Comparison of ENCODE assay signal across 21 mouse cellular contexts in the genomic region with DNA sequence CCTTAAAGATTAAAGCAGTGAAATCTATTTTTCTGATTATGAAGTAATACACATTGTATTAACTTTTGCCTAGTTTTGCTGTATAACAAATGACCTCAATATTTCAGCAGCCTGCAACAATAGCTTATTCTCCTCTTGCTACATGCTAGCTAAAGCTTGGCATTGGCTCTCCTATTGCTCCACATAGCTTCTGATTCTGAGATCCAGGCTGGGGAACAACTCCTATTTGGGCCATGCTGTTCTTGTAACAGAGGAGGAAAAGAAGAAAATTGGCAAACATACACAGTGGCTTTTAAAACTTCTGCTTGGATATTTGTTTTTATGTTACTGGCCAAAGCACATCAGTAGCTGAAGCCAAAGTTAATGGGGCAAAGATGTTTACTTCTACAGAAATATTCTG. TPM values are rescaled to one million over a fixed set of nuclear protein-coding genes. Genes with fewer than 3 reads are reported as not detected.
A peak's percentile ranks its signal among the peaks of the same experiment; 100 is the strongest.
DNase-seq lines count a peak whose midpoint lies in the region; ATAC-seq and TF ChIP-seq lines count a peak whose summit lies in the region.
"Had no signal": no experiment of that assay in that cellular context is flagged by ENCODE, and none has a peak within 500 bp of the region (broad histone marks: within the 10 kb centered on the region; RNA-seq: fewer than 3 reads in every experiment).

No protein-coding gene starts in this region.

- TF ChIP-seq POLR2A in lung, adult 2 months (IDR thresholded peaks at IDR 0.05; ENCODE audit: borderline replicate concordance, extremely low read depth, low read depth, low read length) = no peak

- no peak for TF ChIP-seq CTCF in lung, adult 2 months (IDR thresholded peaks at IDR 0.05; ENCODE audit: insufficient read depth, low read length)

- H3K36me3 ChIP-seq in lung, embryonic 16.5 days (ENCODE audit: control insufficient read depth, insufficient read depth, low read length) = no peaks in the 10 kb centered on the region
- H3K36me3 ChIP-seq: embryonic facial prominence, embryonic 15.5 days; forebrain, embryonic 15.5 days; kidney, embryonic 15.5 days; limb, embryonic 15.5 days; midbrain, embryonic 15.5 days; stomach, embryonic 15.5 days had no signal

- H3K27ac ChIP-seq in lung, embryonic 16.5 days (ENCODE audit: low read length) = no peak overlapping the region
- H3K27ac ChIP-seq: embryonic facial prominence, embryonic 15.5 days; forebrain, embryonic 15.5 days; kidney, embryonic 15.5 days; limb, embryonic 15.5 days; midbrain, embryonic 15.5 days; stomach, embryonic 15.5 days had no signal

- no peak overlapping the region for H3K4me2 ChIP-seq in lung, embryonic 16.5 days (ENCODE audit: low read depth, low read length)
- H3K4me2 ChIP-seq: embryonic facial prominence, embryonic 15.5 days; forebrain, embryonic 15.5 days; kidney, embryonic 15.5 days; limb, embryonic 15.5 days; midbrain, embryonic 15.5 days; stomach, embryonic 15.5 days had no signal

- peak; percentile 47; the same call in 1 of the 2 replicates for ATAC-seq in lung, embryonic 16.5 days (ENCODE audit: low read depth)
- ATAC-seq: forebrain, embryonic 15.5 days; inflammation-experienced regulatory T-cells, adult 6 months; midbrain, embryonic 15.5 days had no signal

- intact Hi-C loops in heart, postnatal 14 days (cut with DNase I) = no loop called here

- H3K27me3 ChIP-seq in lung, embryonic 16.5 days (ENCODE audit: control insufficient read depth, insufficient read depth, low read depth, low read length) = no peaks in the 10 kb centered on the region
- H3K27me3 ChIP-seq: embryonic facial prominence, embryonic 15.5 days; forebrain, embryonic 15.5 days; kidney, embryonic 15.5 days; limb, embryonic 15.5 days; midbrain, embryonic 15.5 days; stomach, embryonic 15.5 days had no signal

- no peak overlapping the region for H3K4me3 ChIP-seq in lung, embryonic 16.5 days (ENCODE audit: low read length)
- no peak overlapping the region for H3K4me3 ChIP-seq in lung, adult 2 months (replicated peaks; ENCODE audit: extremely low read depth, low read depth, low read length)
- H3K4me3 ChIP-seq: embryonic facial prominence, embryonic 15.5 days; forebrain, embryonic 15.5 days; kidney, embryonic 15.5 days; limb, embryonic 15.5 days; midbrain, embryonic 15.5 days; stomach, embryonic 15.5 days had no signal

- DNase-seq in adrenal gland, adult 2 months = peak; percentile 30
- no peak for DNase-seq in adrenal gland, postnatal 25 days
- DNase-seq in heart, adult 18-20 months = peak; percentile 25 to 64
- DNase-seq in heart, postnatal 14 days = no peak
- DNase-seq in lung, adult 2 months = no peak
- DNase-seq in lung, postnatal 36 days = peak; percentile 38
- DNase-seq in natural killer cell, adult 2 months (ENCODE audit: low spot score in 2 of 2) = no peak
- DNase-seq: cerebellum, adult 11-12 months; heart, postnatal 36 days; thymus, postnatal 25 days had no signal

- H3K4me1 ChIP-seq in lung, embryonic 16.5 days (replicated peaks; ENCODE audit: control insufficient read depth, insufficient read depth, low read length) = 0 out of 2 replicates have a peak, but pooled peaks cover 2% of the 10 kb centered on the region
- peaks cover 2% of the 10 kb centered on the region for H3K4me1 ChIP-seq in lung, adult 2 months (ENCODE audit: control insufficient read depth, insufficient read depth, low read length)
- H3K4me1 ChIP-seq: embryonic facial prominence, embryonic 15.5 days; forebrain, embryonic 15.5 days; kidney, embryonic 15.5 days; limb, embryonic 15.5 days; midbrain, embryonic 15.5 days; stomach, embryonic 15.5 days had no signal

- no peak overlapping the region for H3K9ac ChIP-seq in lung, embryonic 16.5 days (ENCODE audit: low read length)
- H3K9ac ChIP-seq: embryonic facial prominence, embryonic 15.5 days; forebrain, embryonic 15.5 days; kidney, embryonic 15.5 days; limb, embryonic 15.5 days; midbrain, embryonic 15.5 days; stomach, embryonic 15.5 days had no signal

- no peaks in the 10 kb centered on the region for H3K9me3 ChIP-seq in lung, embryonic 16.5 days (ENCODE audit: control insufficient read depth, low read length)
- H3K9me3 ChIP-seq: embryonic facial prominence, embryonic 15.5 days; forebrain, embryonic 15.5 days; kidney, embryonic 15.5 days; limb, embryonic 15.5 days; midbrain, embryonic 15.5 days; stomach, embryonic 15.5 days had no signal

RNA-seq across cellular contexts. Expression of gene Gphn, which starts 23.0 kb away (rescaled TPM):
- 10 to 100 TPM; 28.1 to 30.4 TPM for total RNA-seq in adrenal gland, adult 2 months (2021)
- 22.8 and 30.6 TPM in 2 replicates for polyA plus RNA-seq in adrenal gland, adult 2 months (2012; rRNA removed)
- total RNA-seq in adrenal gland, postnatal 25 days (2021) = 32.5 and 43.6 TPM in 2 replicates
- 10 to 100 TPM; 22.1 to 23.3 TPM for total RNA-seq in heart, adult 18-20 months (2021)
- 10 to 100 TPM; 22.8 TPM for total RNA-seq in heart, postnatal 14 days (2021)
- polyA plus RNA-seq in lung, embryonic 16.5 days (2015; fragmentation: Nextera tagmentation; extraction: Ambion mirVana) = 17.0 and 17.6 TPM in 2 replicates
- 9.8 and 12.7 TPM in 2 replicates for polyA plus RNA-seq in lung, adult 2 months (2012; rRNA removed)

RNA-seq across cellular contexts. Expression of gene Gm6657, which starts 55.1 kb away (rescaled TPM):
- total RNA-seq in adrenal gland, adult 2 months (2021) = not detected
- not detected in 2 replicates for polyA plus RNA-seq in adrenal gland, adult 2 months (2012; rRNA removed)
- total RNA-seq in adrenal gland, postnatal 25 days (2021) = not detected in 2 replicates
- not detected for total RNA-seq in heart, adult 18-20 months (2021)
- total RNA-seq in heart, postnatal 14 days (2021) = not detected
- not detected in 2 replicates for polyA plus RNA-seq in lung, embryonic 16.5 days (2015; fragmentation: Nextera tagmentation; extraction: Ambion mirVana)
- polyA plus RNA-seq in lung, adult 2 months (2012; rRNA removed) = not detected in 2 replicates
- total RNA-seq: granulocyte monocyte progenitor cell, adult 5-6 weeks; heart, postnatal 36 days had no signal
- polyA plus RNA-seq: cortical plate, adult 2 months; embryonic facial prominence, embryonic 15.5 days; forebrain, embryonic 15.5 days; inflammation-experienced regulatory T-cells, adult 6 months; kidney, embryonic 15.5 days; limb, embryonic 15.5 days; midbrain, embryonic 15.5 days; neural tube, embryonic 11.5 days; stomach, embryonic 15.5 days had no signal

Comparison
In these comparisons a context has a peak if more than half of its experiments do, and no peak if none do; other contexts are left out.
1. DNase-seq: peak in adrenal gland, adult 2 months (single experiment), heart, adult 18-20 months (2 of 2) and lung, postnatal 36 days (single experiment); none in adrenal gland, postnatal 25 days (single experiment), heart, postnatal 14 days (0 of 2), lung, adult 2 months (single experiment) and natural killer cell, adult 2 months (0 of 2).